Mouse (Mus musculus): ENCODE data around the gene Ppp2ca. TPM values are rescaled to one million over a fixed set of nuclear protein-coding genes. Genes with fewer than 3 reads are reported as not detected.

Gene Ppp2ca
- polyA plus RNA-seq, 1 experiment: 103 TPM

DNA sequence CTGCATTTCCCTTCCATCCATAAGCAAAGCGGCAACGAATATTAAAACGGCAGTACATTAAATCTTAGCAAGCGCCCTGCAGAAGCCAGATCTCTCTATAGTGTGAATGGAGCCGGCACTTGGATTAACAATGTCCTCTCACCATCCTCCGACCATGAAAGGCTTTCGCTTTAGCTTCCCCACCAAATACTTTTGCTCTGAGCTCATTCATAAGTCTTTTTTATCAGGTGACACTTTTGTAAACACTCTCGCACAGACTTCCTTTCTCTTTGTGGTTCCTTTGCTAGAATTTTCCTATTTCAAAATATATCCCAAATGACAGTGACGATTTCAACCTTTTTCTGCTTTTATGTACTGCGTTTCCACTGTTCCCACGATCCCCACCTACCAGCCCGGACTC, 70.0 kb downstream of the Ppp2ca start:
- no peak for TF ChIP-seq POLR2A (IDR thresholded peaks at IDR 0.05; ENCODE audit: insufficient read depth, low read length)
- TF ChIP-seq CTCF (IDR thresholded peaks at IDR 0.05; ENCODE audit: low read depth, low read length): no peak
- no peak for TF ChIP-seq EP300 (IDR thresholded peaks at IDR 0.05; ENCODE audit: insufficient read depth, low read depth, low read length)
- H3K9ac ChIP-seq (ENCODE audit: low read depth, poor library complexity, severe bottlenecking): peak overlapping the region; percentile 49; the same call in 1 of the 2 replicates
- no peaks in the 10 kb centered on the region for H3K4me1 ChIP-seq (ENCODE audit: control insufficient read depth, insufficient read depth, low read length)
- H3K9me3 ChIP-seq (replicated peaks; ENCODE audit: control insufficient read depth, insufficient read depth, low read length, poor library complexity, severe bottlenecking): no peaks in the 10 kb centered on the region
- H3K36me3 ChIP-seq (ENCODE audit: control insufficient read depth, insufficient read depth, low read length, poor library complexity, severe bottlenecking): no peaks in the 10 kb centered on the region
- H3K27me3 ChIP-seq (ENCODE audit: control insufficient read depth, insufficient read depth, low read length, poor library complexity, severe bottlenecking): peaks cover 1% of the 10 kb centered on the region
- peak overlapping the region; percentile 53 for H3K4me3 ChIP-seq (ENCODE audit: low read depth, low read length)
- H3K27ac ChIP-seq (ENCODE audit: insufficient read depth, low read length): no peak overlapping the region

Other genes with a start within 250 kb of the Ppp2ca start
- 9.6 and 10.1 TPM in 2 replicates for gene Jade2, start 241.0 kb upstream of the Ppp2ca start, polyA plus RNA-seq (2011; ENCODE audit: insufficient read depth, insufficient read length, low read depth, missing spikeins)
- 69.8 and 77.1 TPM in 2 replicates for gene Cdkn2aipnl, start 131.0 kb upstream of the Ppp2ca start, polyA plus RNA-seq (2011; ENCODE audit: insufficient read depth, insufficient read length, low read depth, missing spikeins)
- 194 and 197 TPM in 2 replicates for gene Ube2b, start 97.9 kb upstream of the Ppp2ca start, polyA plus RNA-seq (2011; ENCODE audit: insufficient read depth, insufficient read length, low read depth, missing spikeins)
- gene Cdkl3, start 94.5 kb upstream of the Ppp2ca start, polyA plus RNA-seq (2011; ENCODE audit: insufficient read depth, insufficient read length, low read depth, missing spikeins): 9.6 and 12.9 TPM in 2 replicates
- not detected in 2 replicates for gene Olfr1373, start 46.8 kb downstream of the Ppp2ca start, polyA plus RNA-seq (2011; ENCODE audit: insufficient read depth, insufficient read length, low read depth, missing spikeins)
- gene Olfr1371, start 115.3 kb downstream of the Ppp2ca start, polyA plus RNA-seq (2011; ENCODE audit: insufficient read depth, insufficient read length, low read depth, missing spikeins): not detected in 2 replicates
- 589 and 680 TPM in 2 replicates for gene Skp1a, start 133.3 kb downstream of the Ppp2ca start, polyA plus RNA-seq (2011; ENCODE audit: insufficient read depth, insufficient read length, low read depth, missing spikeins)
- gene Tcf7, start 184.3 kb downstream of the Ppp2ca start, polyA plus RNA-seq (2011; ENCODE audit: insufficient read depth, insufficient read length, low read depth, missing spikeins): 68.6 and 79.1 TPM in 2 replicates

All from ES-Bruce4 (cell line).